Mouse (Mus musculus): ENCODE measurements around the gene Tspan14. TPM values are rescaled to one million over a fixed set of nuclear protein-coding genes. Genes with fewer than 3 reads are reported as not detected.
A peak's percentile ranks its signal among the peaks of the same experiment; 100 is the strongest.

Tspan14 gene
- polyA plus RNA-seq, 1 experiment from 2014 or later = 65.6 TPM

DNA sequence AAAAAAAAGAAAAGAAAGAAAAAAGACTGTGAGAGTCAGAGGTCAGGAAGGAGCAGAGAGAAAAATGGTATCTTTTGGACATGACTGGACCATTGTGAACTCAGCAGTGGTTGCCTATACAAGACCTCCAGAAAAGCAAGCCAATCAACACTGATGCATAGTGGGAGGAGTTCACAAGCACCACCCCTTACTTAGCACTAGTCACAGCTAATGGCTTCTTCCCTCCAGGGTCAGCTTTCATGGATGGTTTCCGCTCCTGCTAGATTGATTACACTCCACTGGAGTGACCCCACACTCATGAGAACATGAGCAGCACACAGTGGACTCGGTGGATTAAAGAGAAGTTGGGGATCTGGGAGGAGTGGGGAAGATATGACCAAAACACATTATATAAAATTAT, 66.3 kb downstream of the Tspan14 start:
- no peak overlapping the region for H3K4me3 ChIP-seq (replicated peaks; ENCODE audit: low read length)
- no peak overlapping the region for H3K4me2 ChIP-seq (replicated peaks)
- no peaks in the 10 kb centered on the region for H3K9me3 ChIP-seq (ENCODE audit: control insufficient read depth, low read length)
- ATAC-seq (ENCODE audit: low FRiP score) (no peak), DNase-seq (ENCODE audit: low spot score) (no peak)
- H3K9ac ChIP-seq = no peak overlapping the region
- no peaks in the 10 kb centered on the region for H3K36me3 ChIP-seq (replicated peaks; ENCODE audit: control insufficient read depth, insufficient read depth)
- WGBS = 75% methylated on average over 2 of the region's 2 CpGs
- H3K4me1 ChIP-seq (replicated peaks; ENCODE audit: control insufficient read depth, insufficient read depth, low read length) = no peaks in the 10 kb centered on the region
- H3K27ac ChIP-seq = no peak overlapping the region
- H3K27me3 ChIP-seq (ENCODE audit: control insufficient read depth, insufficient read depth, low read length) = no peaks in the 10 kb centered on the region

DNA sequence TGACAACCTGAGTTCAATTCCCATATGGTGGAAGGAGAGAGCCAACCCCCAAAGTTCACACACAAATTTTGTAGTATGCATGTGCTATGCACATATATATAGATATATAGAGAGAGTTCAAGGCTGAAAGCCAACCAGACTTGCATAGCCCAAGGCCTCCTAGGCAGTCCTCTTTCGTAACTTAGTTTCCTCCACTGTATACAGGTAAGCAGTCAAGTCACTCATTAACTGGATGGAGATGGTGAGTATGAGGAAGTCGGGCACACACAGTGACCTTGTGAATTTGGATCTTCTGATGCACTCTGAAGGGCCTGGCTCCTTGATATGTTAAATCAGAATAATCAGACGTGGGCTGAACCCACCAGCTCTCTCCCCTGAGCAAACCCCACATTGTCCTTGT, 68.7 kb downstream of the Tspan14 start:
- ATAC-seq (ENCODE audit: low FRiP score) (no peak), DNase-seq (ENCODE audit: low spot score) (no peak)

GRCm38 (mm10) chr14:40895681-40896080, 70.9 kb downstream of the Tspan14 start:
- ATAC-seq (ENCODE audit: low FRiP score) = no peak
- Histone ChIP-seq H3K27ac (no peak overlapping the region), H3K4me3 (replicated peaks; ENCODE audit: low read length) (no peak overlapping the region), H3K4me1 (replicated peaks; ENCODE audit: control insufficient read depth, insufficient read depth, low read length) (no peaks in the 10 kb centered on the region), H3K27me3 (ENCODE audit: control insufficient read depth, insufficient read depth, low read length) (no peaks in the 10 kb centered on the region), H3K4me2 (replicated peaks) (no peak overlapping the region), H3K9me3 (ENCODE audit: control insufficient read depth, low read length) (no peaks in the 10 kb centered on the region), H3K9ac (no peak overlapping the region), H3K36me3 (replicated peaks; ENCODE audit: control insufficient read depth, insufficient read depth) (no peaks in the 10 kb centered on the region)
- 82% methylated on average over 8 of the region's 8 CpGs for WGBS
- no peak for DNase-seq (ENCODE audit: low spot score)

More for the DNA sequence above, 68.7 kb downstream of the Tspan14 start:
- no peak overlapping the region for H3K27ac ChIP-seq
- no peaks in the 10 kb centered on the region for H3K27me3 ChIP-seq (ENCODE audit: control insufficient read depth, insufficient read depth, low read length)
- no peak overlapping the region for H3K4me2 ChIP-seq (replicated peaks)
- no peaks in the 10 kb centered on the region for H3K9me3 ChIP-seq (ENCODE audit: control insufficient read depth, low read length)
- WGBS = 94% methylated on average over 3 of the region's 3 CpGs
- no peak overlapping the region for H3K4me3 ChIP-seq (replicated peaks; ENCODE audit: low read length)
- H3K4me1 ChIP-seq (replicated peaks; ENCODE audit: control insufficient read depth, insufficient read depth, low read length) = no peaks in the 10 kb centered on the region
- no peaks in the 10 kb centered on the region for H3K36me3 ChIP-seq (replicated peaks; ENCODE audit: control insufficient read depth, insufficient read depth)
- no peak overlapping the region for H3K9ac ChIP-seq

- H3K9ac ChIP-seq = 0 out of 2 replicates have a peak overlapping the region, but pooled peaks have one; percentile 5
- H3K4me3 ChIP-seq (replicated peaks; ENCODE audit: low read length) = peak overlapping the region; percentile 16; the same call in 1 of the 2 replicates
- H3K4me1 ChIP-seq (replicated peaks; ENCODE audit: control insufficient read depth, insufficient read depth, low read length) = no peaks in the 10 kb centered on the region
- DNase-seq (ENCODE audit: low spot score) = peak; percentile 83
- H3K9me3 ChIP-seq (ENCODE audit: control insufficient read depth, low read length) = no peaks in the 10 kb centered on the region
- H3K27me3 ChIP-seq (ENCODE audit: control insufficient read depth, insufficient read depth, low read length) = no peaks in the 10 kb centered on the region
- no peak overlapping the region for H3K27ac ChIP-seq
- 15% methylated on average over 23 of the region's 23 CpGs for WGBS
- peak overlapping the region; percentile 48 for H3K4me2 ChIP-seq (replicated peaks)
- H3K36me3 ChIP-seq (replicated peaks; ENCODE audit: control insufficient read depth, insufficient read depth) = no peaks in the 10 kb centered on the region
- peak; percentile 92 for ATAC-seq (ENCODE audit: low FRiP score)
Observed at GRCm38 (mm10) chr14:40894576-40895247, 71.9 kb downstream of the Tspan14 start.

- Histone ChIP-seq H3K27ac (no peak overlapping the region), H3K4me1 (replicated peaks; ENCODE audit: control insufficient read depth, insufficient read depth, low read length) (no peaks in the 10 kb centered on the region), H3K4me2 (replicated peaks) (no peak overlapping the region), H3K9ac (no peak overlapping the region), H3K27me3 (ENCODE audit: control insufficient read depth, insufficient read depth, low read length) (no peaks in the 10 kb centered on the region), H3K9me3 (ENCODE audit: control insufficient read depth, low read length) (no peaks in the 10 kb centered on the region), H3K36me3 (replicated peaks; ENCODE audit: control insufficient read depth, insufficient read depth) (no peaks in the 10 kb centered on the region), H3K4me3 (replicated peaks; ENCODE audit: low read length) (no peak overlapping the region)
- 77% methylated on average over 8 of the region's 8 CpGs for WGBS
- ATAC-seq (ENCODE audit: low FRiP score) (peak; percentile 9; the same call in 1 of the 2 replicates), DNase-seq (ENCODE audit: low spot score) (no peak)
Observed at GRCm38 (mm10) chr14:40893884-40894283, 72.7 kb downstream of the Tspan14 start.

- Histone ChIP-seq H3K4me1 (replicated peaks; ENCODE audit: control insufficient read depth, insufficient read depth, low read length) (no peaks in the 10 kb centered on the region), H3K27ac (no peak within 1 kb of the TSS), H3K4me2 (replicated peaks) (no peak within 1 kb of the TSS), H3K9ac (no peak within 1 kb of the TSS), H3K4me3 (replicated peaks; ENCODE audit: low read length) (no peak within 1 kb of the TSS), H3K36me3 (replicated peaks; ENCODE audit: control insufficient read depth, insufficient read depth) (no peaks in the 10 kb centered on the region), H3K9me3 (ENCODE audit: control insufficient read depth, low read length) (no peaks in the 10 kb centered on the region), H3K27me3 (ENCODE audit: control insufficient read depth, insufficient read depth, low read length) (no peaks in the 10 kb centered on the region)
- ATAC-seq (ENCODE audit: low FRiP score) = no peak
- DNase-seq (ENCODE audit: low spot score) = no peak
- 82% methylated on average over 3 of the region's 3 CpGs for WGBS
Observed at GRCm38 (mm10) chr14:40893196-40893595, 73.4 kb downstream of the Tspan14 start, which contains the start of gene Sh2d4b. Sh2d4b (minus strand) TSS chr14:40893266.

GRCm38 (mm10) chr14:40892326-40892825, 74.2 kb downstream of the Tspan14 start:
- no peaks in the 10 kb centered on the region for H3K4me1 ChIP-seq (replicated peaks; ENCODE audit: control insufficient read depth, insufficient read depth, low read length)
- H3K36me3 ChIP-seq (replicated peaks; ENCODE audit: control insufficient read depth, insufficient read depth) = no peaks in the 10 kb centered on the region
- ATAC-seq (ENCODE audit: low FRiP score) = no peak
- no peak overlapping the region for H3K27ac ChIP-seq
- no peaks in the 10 kb centered on the region for H3K27me3 ChIP-seq (ENCODE audit: control insufficient read depth, insufficient read depth, low read length)
- DNase-seq (ENCODE audit: low spot score) = no peak
- no peak overlapping the region for H3K4me3 ChIP-seq (replicated peaks; ENCODE audit: low read length)
- no peak overlapping the region for H3K9ac ChIP-seq
- WGBS = 90% methylated on average over 7 of the region's 7 CpGs
- no peak overlapping the region for H3K4me2 ChIP-seq (replicated peaks)
- no peaks in the 10 kb centered on the region for H3K9me3 ChIP-seq (ENCODE audit: control insufficient read depth, low read length)

DNA sequence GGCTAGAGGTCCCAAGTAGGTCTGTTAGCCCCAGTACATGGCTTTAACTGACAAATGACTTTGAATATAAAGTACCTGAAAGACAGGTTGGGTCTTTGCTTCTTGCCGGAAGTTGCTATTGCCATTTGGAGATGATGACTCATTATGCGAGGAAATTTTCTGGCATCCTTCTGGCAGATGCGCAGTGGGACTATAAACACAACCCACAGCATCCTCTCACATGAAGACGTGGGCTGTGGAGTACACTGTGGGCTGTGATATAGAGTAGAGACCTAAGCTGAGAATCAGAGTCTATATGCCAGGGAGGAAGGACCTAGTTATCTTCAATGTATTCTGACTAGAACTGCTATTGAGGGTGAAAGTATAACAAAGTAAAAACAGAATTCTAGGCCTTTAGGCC, 75.1 kb downstream of the Tspan14 start:
- no peaks in the 10 kb centered on the region for H3K4me1 ChIP-seq (replicated peaks; ENCODE audit: control insufficient read depth, insufficient read depth, low read length)
- no peak overlapping the region for H3K4me3 ChIP-seq (replicated peaks; ENCODE audit: low read length)
- H3K9me3 ChIP-seq (ENCODE audit: control insufficient read depth, low read length) = no peaks in the 10 kb centered on the region
- H3K27ac ChIP-seq = no peak overlapping the region
- no peak overlapping the region for H3K4me2 ChIP-seq (replicated peaks)
- H3K9ac ChIP-seq = no peak overlapping the region
- H3K36me3 ChIP-seq (replicated peaks; ENCODE audit: control insufficient read depth, insufficient read depth) = no peaks in the 10 kb centered on the region
- WGBS = 92% methylated on average over 4 of the region's 4 CpGs
- no peaks in the 10 kb centered on the region for H3K27me3 ChIP-seq (ENCODE audit: control insufficient read depth, insufficient read depth, low read length)
- ATAC-seq (ENCODE audit: low FRiP score) (no peak), DNase-seq (ENCODE audit: low spot score) (no peak)

DNA sequence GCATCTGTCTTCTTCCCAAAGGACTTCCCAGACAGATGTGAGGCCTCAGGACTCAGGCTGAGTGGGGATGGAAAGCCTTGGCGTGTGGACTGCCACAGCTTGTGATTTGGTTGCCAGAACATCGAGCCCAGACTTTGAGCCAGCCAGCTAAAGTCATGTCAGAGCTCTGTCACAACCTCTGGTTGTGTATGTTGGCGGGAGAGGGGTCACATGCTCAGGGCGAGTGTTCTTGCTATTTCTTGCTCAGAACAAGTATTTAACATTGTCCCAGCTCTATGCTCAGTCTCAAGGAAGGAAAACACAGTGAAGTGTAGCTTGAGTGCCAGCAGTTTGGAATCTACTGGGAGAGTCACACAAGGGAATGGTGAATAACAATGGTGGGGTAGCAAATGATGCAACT, 76.9 kb downstream of the Tspan14 start:
- WGBS = 81% methylated on average over 4 of the region's 4 CpGs

More for the DNA sequence above, 76.9 kb downstream of the Tspan14 start:
- no peak for DNase-seq (ENCODE audit: low spot score)
- no peak overlapping the region for H3K4me2 ChIP-seq (replicated peaks)
- H3K27ac ChIP-seq = no peak overlapping the region
- H3K4me1 ChIP-seq (replicated peaks; ENCODE audit: control insufficient read depth, insufficient read depth, low read length) = no peaks in the 10 kb centered on the region
- ATAC-seq (ENCODE audit: low FRiP score) = no peak
- no peak overlapping the region for H3K4me3 ChIP-seq (replicated peaks; ENCODE audit: low read length)
- no peaks in the 10 kb centered on the region for H3K27me3 ChIP-seq (ENCODE audit: control insufficient read depth, insufficient read depth, low read length)
- no peaks in the 10 kb centered on the region for H3K9me3 ChIP-seq (ENCODE audit: control insufficient read depth, low read length)
- no peaks in the 10 kb centered on the region for H3K36me3 ChIP-seq (replicated peaks; ENCODE audit: control insufficient read depth, insufficient read depth)
- no peak overlapping the region for H3K9ac ChIP-seq

Data from hindbrain, embryonic 14.5 days (tissue).